Mouse (Mus musculus) bone marrow, adult 2 months (tissue): ENCODE measurements around the gene Kcng3.

Experiments used
- CTCF ChIP-seq: fragments of 200-500 bp; IDR thresholded peaks from 2 replicates; pipeline ENCODE4 v1.5.1; 2011; ENCODE audit warnings: low read length, control low read depth; ENCODE audit not compliant: control insufficient read depth, insufficient read depth
- POLR2A ChIP-seq: fragments of 200-500 bp; IDR thresholded peaks from 2 replicates; pipeline ENCODE4 v1.6.1; 2011; ENCODE audit warnings: low read depth, mild to moderate bottlenecking, control low read depth, low read length, borderline replicate concordance; ENCODE audit not compliant: control insufficient read depth

- TF ChIP-seq POLR2A (no peak), CTCF (no peak)
Measured at GRCm38 (mm10) chr17:83576810-83577371, 54.8 kb downstream of the Kcng3 start.
